Mouse (Mus musculus) G1E (cell line): ENCODE measurements around the gene D230025D16Rik. TPM values are rescaled to one million over a fixed set of nuclear protein-coding genes. Genes with fewer than 3 reads are reported as not detected.
"Not testable (repeated sequence)": the region's sequence is repeated elsewhere in the genome, so short reads cannot be mapped to it uniquely, and the experiment has no call there.

Experiments
- ATAC-seq: 2 replicates; pipeline ENCODE4 v1.8.0; 2016; ENCODE audit warnings: mild to moderate bottlenecking; ENCODE audit not compliant: insufficient number of reproducible peaks, poor library complexity, low FRiP score, severe bottlenecking; ENCODE audit errors: extremely low read depth
- DNase-seq: peaks from one replicate; pipeline ENCODE4 v3.0.0; 2012; ENCODE audit warnings: low spot score
- H3K27me3 ChIP-seq: 2 replicates; pipeline ENCODE4 v1.6.1; 2012; ENCODE audit warnings: mild to moderate bottlenecking, low read length, inconsistent platforms; ENCODE audit not compliant: insufficient read depth
- H3K36me3 ChIP-seq: replicated peaks from 2 replicates; pipeline ENCODE3; 2012; ENCODE audit warnings: mild to moderate bottlenecking, inconsistent platforms
- H3K4me1 ChIP-seq: 2 replicates; pipeline ENCODE4 v1.6.1; 2012; ENCODE audit warnings: low read depth, low read length, inconsistent platforms, mixed read lengths; ENCODE audit not compliant: insufficient read depth
- H3K4me3 ChIP-seq: 2 replicates; pipeline ENCODE4 v1.5.1; 2012; ENCODE audit warnings: low read depth, mild to moderate bottlenecking, inconsistent platforms, low read length, moderate library complexity, mixed read lengths
- H3K9me3 ChIP-seq: replicated peaks from 2 replicates; pipeline ENCODE4 v1.6.1; 2012; ENCODE audit warnings: inconsistent platforms
- CTCF ChIP-seq: IDR thresholded peaks from 2 replicates; pipeline ENCODE4 v1.5.1; 2012; ENCODE audit warnings: low read depth, low read length, inconsistent platforms, mixed read lengths
- GATA1 ChIP-seq: IDR thresholded peaks from 2 replicates; pipeline ENCODE4 v1.6.1; 2012; ENCODE audit warnings: borderline replicate concordance, low read length, inconsistent platforms, mixed read lengths
- GATA2 ChIP-seq: IDR thresholded peaks from 2 replicates; pipeline ENCODE4 v1.6.1; 2012; ENCODE audit warnings: low read depth, low read length, inconsistent platforms, borderline replicate concordance
- POLR2AphosphoS5 ChIP-seq: IDR thresholded peaks from 2 replicates; pipeline ENCODE4 v1.6.1; 2012; ENCODE audit warnings: low read depth, low read length, inconsistent platforms; ENCODE audit not compliant: insufficient replicate concordance
- TAL1 ChIP-seq: conservative IDR thresholded peaks from 2 replicates; pipeline ENCODE4 v1.6.1; 2012; ENCODE audit warnings: low read depth, low read length, inconsistent platforms, mixed read lengths
- polyA plus RNA-seq: library from polyadenylated mRNA; stranded (reverse); fragments of >175 nt; gene quantifications from 2 replicates; pipeline ENCODE4 v1.2.3, GENCODE M21; 2012
- total RNA-seq, 2 experiments: library from RNA; stranded (forward) in 1 of 2; stranded (reverse) in 1 of 2; fragments of 200-1000 nt in 1 of 2; fragments of >200 nt in 1 of 2; fragmentation: Nextera tagmentation in 1 of 2; gene quantifications; 2 replicates each; pipeline ENCODE4 v1.2.3; 2014 to 2017

D230025D16Rik gene
- total and polyA plus RNA-seq, 3 experiments: 4.0 to 37.5 (median 27.2) TPM

DNA sequence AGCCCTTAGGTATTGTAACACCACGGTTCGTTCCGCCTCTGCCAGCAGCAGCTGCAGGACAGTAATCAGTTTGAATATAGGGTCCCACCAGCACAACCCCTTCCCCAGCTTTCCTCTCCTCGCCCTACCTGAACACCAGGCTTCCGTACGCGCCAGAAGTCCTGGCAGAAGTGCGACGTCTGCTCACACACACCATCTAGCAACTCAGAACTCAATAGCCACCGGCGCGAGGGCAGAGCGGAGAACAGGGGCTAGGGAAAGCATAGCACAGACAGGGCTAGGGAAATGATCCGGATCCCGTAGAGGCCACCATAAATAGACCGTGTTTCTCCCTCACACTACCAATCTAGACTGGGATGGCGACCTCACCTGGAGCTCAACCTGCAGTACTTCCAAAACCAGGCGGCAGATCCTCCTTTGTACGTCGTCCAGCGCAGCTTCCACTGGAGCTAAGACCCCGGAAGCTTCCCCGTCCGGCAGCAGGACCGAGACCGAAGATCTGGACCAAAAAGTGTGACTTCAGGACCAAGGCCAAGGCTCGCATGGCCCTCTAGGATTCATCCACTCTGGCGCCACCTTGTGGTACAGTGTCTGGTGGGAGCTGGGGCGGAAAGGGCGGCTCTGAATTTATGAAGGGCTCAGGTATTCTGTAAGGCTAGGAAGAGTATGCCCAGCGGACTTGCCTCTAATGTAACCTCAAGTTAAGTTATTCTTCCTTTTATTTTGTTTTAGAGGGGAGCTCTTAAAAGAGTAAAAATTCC, 65.8 kb downstream of the D230025D16Rik start:
- Histone ChIP-seq H3K4me3 (peak overlapping the region; percentile 74; the same call in 1 of the 2 replicates), H3K4me1 (peaks cover 39% of the 10 kb centered on the region), H3K27me3 (peaks cover 6% of the 10 kb centered on the region; the same call in 1 of the 2 replicates), H3K36me3 (peaks cover 11% of the 10 kb centered on the region), H3K9me3 (no peaks in the 10 kb centered on the region)
- DNase-seq: no peak
- no peak for ATAC-seq
- TF ChIP-seq GATA1 (no peak), CTCF (peak; percentile 68)

DNA sequence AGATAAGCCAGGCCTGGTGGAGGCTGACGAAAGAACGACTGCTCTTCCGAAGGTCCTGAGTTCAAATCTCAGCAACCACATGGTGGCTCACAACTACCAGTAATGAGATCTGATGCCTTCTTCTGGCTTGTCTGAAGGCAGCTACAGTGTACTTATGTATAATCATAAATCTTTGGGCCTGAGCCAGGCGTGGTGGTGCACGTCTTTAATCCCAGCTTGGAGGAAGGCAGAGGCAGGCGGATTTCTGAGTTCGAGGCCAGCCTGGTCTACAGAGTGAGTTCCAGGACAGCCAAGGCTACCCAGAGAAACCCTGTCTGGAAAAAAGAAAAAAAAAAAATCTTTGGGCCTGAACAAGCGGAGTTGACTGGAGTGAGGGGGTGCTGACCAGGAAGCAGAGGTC, 66.4 kb downstream of the D230025D16Rik start:
- Histone ChIP-seq H3K4me1 (peaks cover 45% of the 10 kb centered on the region), H3K36me3 (peaks cover 11% of the 10 kb centered on the region)
- H3K27me3 ChIP-seq, ATAC-seq, DNase-seq, H3K9me3 ChIP-seq, H3K4me3 ChIP-seq: not testable (repeated sequence)

DNA sequence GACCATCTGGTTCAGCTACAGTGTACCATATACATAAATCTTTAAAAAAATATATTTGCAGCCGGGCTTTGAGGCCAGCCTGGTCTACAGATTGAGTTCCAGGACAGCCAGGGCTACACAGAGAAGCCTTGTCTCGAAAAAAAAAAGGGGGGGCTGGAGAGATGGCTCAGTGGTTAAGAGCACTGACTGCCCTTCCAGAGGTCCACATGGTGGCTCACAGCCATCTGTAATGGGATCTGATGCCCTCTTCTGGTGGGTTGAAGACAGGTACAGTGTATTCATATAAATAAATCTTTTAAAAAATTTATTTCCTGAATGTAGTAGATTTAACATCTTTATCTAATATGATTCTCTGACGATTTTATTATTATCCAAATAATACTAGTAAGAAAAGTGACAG, 66.9 kb downstream of the D230025D16Rik start:
- H3K4me1 ChIP-seq: peaks cover 46% of the 10 kb centered on the region
- DNase-seq, H3K36me3 ChIP-seq, H3K9me3 ChIP-seq, H3K27me3 ChIP-seq, ATAC-seq, H3K4me3 ChIP-seq: not testable (repeated sequence)

GRCm38 (mm10) chr8:105292471-105292870, 67.5 kb downstream of the D230025D16Rik start:
- H3K4me1 ChIP-seq: peaks cover 50% of the 10 kb centered on the region
- TF ChIP-seq POLR2AphosphoS5: no peak
- TF ChIP-seq GATA2: no peak
- no peak for TF ChIP-seq GATA1
- no peak for TF ChIP-seq CTCF
- TF ChIP-seq TAL1: no peak

GRCm38 (mm10) chr8:105293405-105293804, 68.5 kb downstream of the D230025D16Rik start:
- ATAC-seq: no peak
- peaks cover 54% of the 10 kb centered on the region for H3K4me1 ChIP-seq

More at GRCm38 (mm10) chr8:105292471-105292870, 67.5 kb downstream of the D230025D16Rik start:
- no peaks in the 10 kb centered on the region; the same call in 1 of the 2 replicates for H3K27me3 ChIP-seq
- DNase-seq (no peak), ATAC-seq (no peak)
- H3K4me3 ChIP-seq: no peak overlapping the region
- peaks cover 9% of the 10 kb centered on the region for H3K36me3 ChIP-seq
- H3K9me3 ChIP-seq: no peaks in the 10 kb centered on the region

GRCm38 (mm10) chr8:105294776-105295175, 69.8 kb downstream of the D230025D16Rik start:
- TF ChIP-seq POLR2AphosphoS5 (no peak), CTCF (no peak), GATA1 (no peak), GATA2 (no peak), TAL1 (no peak)
- no peak for DNase-seq
- no peak for ATAC-seq
- no peaks in the 10 kb centered on the region; the same call in 1 of the 2 replicates for H3K27me3 ChIP-seq
- H3K4me1 ChIP-seq: peaks cover 54% of the 10 kb centered on the region
- H3K9me3 ChIP-seq: no peaks in the 10 kb centered on the region
- H3K4me3 ChIP-seq: no peak overlapping the region
- peaks cover 25% of the 10 kb centered on the region for H3K36me3 ChIP-seq

More at GRCm38 (mm10) chr8:105293405-105293804, 68.5 kb downstream of the D230025D16Rik start:
- Histone ChIP-seq H3K9me3 (no peaks in the 10 kb centered on the region), H3K27me3 (no peaks in the 10 kb centered on the region; the same call in 1 of the 2 replicates), H3K36me3 (peaks cover 13% of the 10 kb centered on the region), H3K4me3 (no peak overlapping the region)
- no peak for DNase-seq
- TF ChIP-seq GATA1: no peak
- no peak for TF ChIP-seq TAL1
- no peak for TF ChIP-seq POLR2AphosphoS5
- TF ChIP-seq GATA2: no peak
- TF ChIP-seq CTCF: no peak

GRCm38 (mm10) chr8:105295256-105295655, 70.3 kb downstream of the D230025D16Rik start:
- TF ChIP-seq GATA2 (no peak), CTCF (no peak), TAL1 (no peak), GATA1 (no peak)
- no peak for ATAC-seq
- no peak overlapping the region for H3K4me3 ChIP-seq
- no peak for DNase-seq
- H3K9me3 ChIP-seq: no peaks in the 10 kb centered on the region
- peaks cover 30% of the 10 kb centered on the region for H3K36me3 ChIP-seq
- H3K27me3 ChIP-seq: no peaks in the 10 kb centered on the region; the same call in 1 of the 2 replicates
- H3K4me1 ChIP-seq: peaks cover 54% of the 10 kb centered on the region
